Mouse (Mus musculus): ENCODE data around the gene 1700037H04Rik. TPM values are rescaled to one million over a fixed set of nuclear protein-coding genes. Genes with fewer than 3 reads are reported as not detected.

1700037H04Rik gene
- total and polyA plus RNA-seq, 2 experiments from 2014 or later = 35.9 to 48.3 TPM

GRCm38 (mm10) chr2:131177932-131178331, 18.1 kb upstream of the 1700037H04Rik start:
- no peak overlapping the region for H3K27ac ChIP-seq (ENCODE audit: low read depth)

GRCm38 (mm10) chr2:131176491-131176890, 16.6 kb upstream of the 1700037H04Rik start:
- no peak overlapping the region for H3K9ac ChIP-seq (replicated peaks; ENCODE audit: low read depth, low read length)
- DNase-seq (ENCODE audit: low spot score) (no peak), ATAC-seq (ENCODE audit: insufficient read depth, low read depth) (no peak)
- 0 out of 2 replicates have a peak overlapping the region, but pooled peaks have one; percentile 1 for H3K27ac ChIP-seq (ENCODE audit: low read depth)
- peaks cover 38% of the 10 kb centered on the region for H3K4me1 ChIP-seq (ENCODE audit: control insufficient read depth, insufficient read depth)
- 0 out of 2 replicates have a peak overlapping the region, but pooled peaks have one; percentile 92 for H3K4me2 ChIP-seq (ENCODE audit: low read depth, low read length)
- WGBS = 64% methylated on average over 5 of the region's 5 CpGs
- H3K9me3 ChIP-seq (replicated peaks; ENCODE audit: control insufficient read depth, low read length) = no peaks in the 10 kb centered on the region
- no peak for TF ChIP-seq CTCF (IDR thresholded peaks at IDR 0.05; ENCODE audit: low read depth)
- TF ChIP-seq EP300 (IDR thresholded peaks at IDR 0.05; ENCODE audit: low read depth) = no peak
- peaks cover 6% of the 10 kb centered on the region for H3K27me3 ChIP-seq (ENCODE audit: control insufficient read depth, insufficient read depth, low read length)
- peaks cover 15% of the 10 kb centered on the region; the same call in 1 of the 2 replicates for H3K36me3 ChIP-seq (replicated peaks; ENCODE audit: control insufficient read depth, insufficient read depth, low read length)
- no peak overlapping the region for H3K4me3 ChIP-seq (ENCODE audit: low read depth, low read length)

More at GRCm38 (mm10) chr2:131177932-131178331, 18.1 kb upstream of the 1700037H04Rik start:
- Histone ChIP-seq H3K9me3 (replicated peaks; ENCODE audit: control insufficient read depth, low read length) (no peaks in the 10 kb centered on the region), H3K27me3 (ENCODE audit: control insufficient read depth, insufficient read depth, low read length) (no peaks in the 10 kb centered on the region), H3K4me1 (ENCODE audit: control insufficient read depth, insufficient read depth) (peaks cover 38% of the 10 kb centered on the region), H3K4me3 (ENCODE audit: low read depth, low read length) (peak overlapping the region; percentile 70; the same call in 1 of the 2 replicates), H3K36me3 (replicated peaks; ENCODE audit: control insufficient read depth, insufficient read depth, low read length) (peaks cover 10% of the 10 kb centered on the region; the same call in 1 of the 2 replicates), H3K9ac (replicated peaks; ENCODE audit: low read depth, low read length) (no peak overlapping the region; the same call in 1 of the 2 replicates), H3K4me2 (ENCODE audit: low read depth, low read length) (peak overlapping the region; percentile 92)
- no peak for ATAC-seq (ENCODE audit: insufficient read depth, low read depth)
- TF ChIP-seq CTCF (IDR thresholded peaks at IDR 0.05; ENCODE audit: low read depth) (no peak), EP300 (IDR thresholded peaks at IDR 0.05; ENCODE audit: low read depth) (no peak)
- WGBS = 87% methylated on average over 9 of the region's 9 CpGs
- DNase-seq (ENCODE audit: low spot score) = no peak

- no peak for DNase-seq (ENCODE audit: low spot score)
- ATAC-seq (ENCODE audit: insufficient read depth, low read depth) = no peak
- Histone ChIP-seq H3K36me3 (replicated peaks; ENCODE audit: control insufficient read depth, insufficient read depth, low read length) (peaks cover 15% of the 10 kb centered on the region; the same call in 1 of the 2 replicates), H3K4me1 (ENCODE audit: control insufficient read depth, insufficient read depth) (peaks cover 38% of the 10 kb centered on the region), H3K27ac (ENCODE audit: low read depth) (no peak overlapping the region), H3K9me3 (replicated peaks; ENCODE audit: control insufficient read depth, low read length) (no peaks in the 10 kb centered on the region), H3K27me3 (ENCODE audit: control insufficient read depth, insufficient read depth, low read length) (peaks cover 12% of the 10 kb centered on the region), H3K4me2 (ENCODE audit: low read depth, low read length) (no peak overlapping the region), H3K9ac (replicated peaks; ENCODE audit: low read depth, low read length) (no peak overlapping the region), H3K4me3 (ENCODE audit: low read depth, low read length) (no peak overlapping the region)
- TF ChIP-seq EP300 (IDR thresholded peaks at IDR 0.05; ENCODE audit: low read depth) (no peak), CTCF (IDR thresholded peaks at IDR 0.05; ENCODE audit: low read depth) (no peak)
- 92% methylated on average over 1 of the region's 1 CpGs for WGBS
Measured at GRCm38 (mm10) chr2:131175945-131176309, 16.0 kb upstream of the 1700037H04Rik start.

DNA sequence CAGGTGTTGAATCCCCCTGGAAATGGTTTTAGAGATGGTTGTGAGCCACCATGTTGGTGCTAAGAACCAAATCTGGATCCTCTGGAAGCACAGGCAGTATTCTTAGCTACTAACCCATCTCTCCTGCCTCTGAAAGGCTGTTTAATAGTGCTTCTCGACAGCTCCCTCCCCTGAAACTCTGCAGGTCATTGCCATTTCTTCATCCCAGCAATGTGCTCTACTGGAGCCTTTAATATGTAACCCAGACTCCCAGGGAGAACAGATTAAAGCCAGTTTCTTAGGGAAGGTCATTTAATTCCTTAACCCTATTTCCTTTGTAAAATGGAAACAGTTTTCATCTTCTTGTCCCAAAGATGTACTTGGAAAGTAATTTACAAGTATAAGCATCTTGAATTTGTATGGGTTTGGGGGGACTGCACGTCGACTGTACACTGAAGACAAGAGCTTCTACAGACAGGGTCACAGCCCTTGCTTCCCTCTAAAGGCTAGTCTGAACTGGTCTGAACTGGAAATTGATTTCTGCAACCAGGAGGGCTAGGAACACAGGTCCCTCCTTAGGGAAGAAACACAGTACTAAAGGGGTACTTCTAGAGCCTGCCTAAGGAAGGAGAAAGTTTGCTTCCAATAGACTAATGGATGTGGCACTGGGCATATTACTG, 15.5 kb upstream of the 1700037H04Rik start:
- H3K9me3 ChIP-seq (replicated peaks; ENCODE audit: control insufficient read depth, low read length) = no peaks in the 10 kb centered on the region
- DNase-seq (ENCODE audit: low spot score) (no peak), ATAC-seq (ENCODE audit: insufficient read depth, low read depth) (no peak)
- WGBS = 66% methylated on average over 3 of the region's 3 CpGs
- H3K27me3 ChIP-seq (ENCODE audit: control insufficient read depth, insufficient read depth, low read length) = peaks cover 16% of the 10 kb centered on the region
- TF ChIP-seq EP300 (IDR thresholded peaks at IDR 0.05; ENCODE audit: low read depth) (no peak), CTCF (IDR thresholded peaks at IDR 0.05; ENCODE audit: low read depth) (no peak)
- H3K36me3 ChIP-seq (replicated peaks; ENCODE audit: control insufficient read depth, insufficient read depth, low read length) = peaks cover 15% of the 10 kb centered on the region; the same call in 1 of the 2 replicates
- peaks cover 38% of the 10 kb centered on the region for H3K4me1 ChIP-seq (ENCODE audit: control insufficient read depth, insufficient read depth)
- no peak overlapping the region for H3K27ac ChIP-seq (ENCODE audit: low read depth)
- H3K4me3 ChIP-seq (ENCODE audit: low read depth, low read length) = no peak overlapping the region
- H3K4me2 ChIP-seq (ENCODE audit: low read depth, low read length) = no peak overlapping the region
- no peak overlapping the region for H3K9ac ChIP-seq (replicated peaks; ENCODE audit: low read depth, low read length)

DNA sequence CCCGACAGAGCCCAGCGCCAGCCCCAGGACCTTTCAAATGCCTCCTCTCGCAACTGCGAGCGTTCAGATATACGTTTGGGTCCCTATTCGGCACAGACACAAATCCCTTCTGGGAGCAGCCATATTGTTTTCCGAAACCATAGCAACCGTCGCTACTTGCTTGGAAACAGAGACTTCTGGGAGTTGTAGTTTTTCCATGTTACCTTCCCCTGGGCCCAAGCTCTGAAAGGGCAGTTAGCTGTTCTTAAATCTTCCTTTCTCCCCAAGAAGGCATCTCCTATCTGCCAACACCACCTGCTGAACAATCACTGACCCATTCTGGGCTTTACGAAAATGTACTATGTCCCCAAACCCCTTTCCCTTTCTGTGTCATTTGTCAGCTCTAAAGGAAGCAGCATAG, 14.8 kb upstream of the 1700037H04Rik start:
- DNase-seq (ENCODE audit: low spot score) = peak; percentile 89
- H3K9me3 ChIP-seq (replicated peaks; ENCODE audit: control insufficient read depth, low read length) = no peaks in the 10 kb centered on the region
- no peak; the same call in 1 of the 2 replicates for ATAC-seq (ENCODE audit: insufficient read depth, low read depth)
- TF ChIP-seq EP300 (IDR thresholded peaks at IDR 0.05; ENCODE audit: low read depth) (no peak), CTCF (IDR thresholded peaks at IDR 0.05; ENCODE audit: low read depth) (no peak)
- H3K27ac ChIP-seq (ENCODE audit: low read depth) = no peak overlapping the region
- peaks cover 18% of the 10 kb centered on the region for H3K27me3 ChIP-seq (ENCODE audit: control insufficient read depth, insufficient read depth, low read length)
- peaks cover 15% of the 10 kb centered on the region; the same call in 1 of the 2 replicates for H3K36me3 ChIP-seq (replicated peaks; ENCODE audit: control insufficient read depth, insufficient read depth, low read length)
- peaks cover 38% of the 10 kb centered on the region for H3K4me1 ChIP-seq (ENCODE audit: control insufficient read depth, insufficient read depth)
- peak overlapping the region; percentile 28 for H3K4me3 ChIP-seq (ENCODE audit: low read depth, low read length)
- 5% methylated on average over 11 of the region's 11 CpGs for WGBS
- H3K4me2 ChIP-seq (ENCODE audit: low read depth, low read length) = peak overlapping the region; percentile 67
- no peak overlapping the region for H3K9ac ChIP-seq (replicated peaks; ENCODE audit: low read depth, low read length)

Measured in heart, postnatal 0 days (tissue).